Mouse (Mus musculus) inflammation-experienced regulatory T-cells (primary cell): ENCODE data around the gene Prss46. TPM values are rescaled to one million over a fixed set of nuclear protein-coding genes. Genes with fewer than 3 reads are reported as not detected.

ENCODE experiments used
- polyA plus RNA-seq, 2 experiments: library from polyadenylated mRNA; unstranded; fragments of 100-300 nt; shearing (Covaris generic); gene quantifications; one replicate each; pipeline ENCODE4 v1.2.1; 2017

Prss46 gene
- polyA plus RNA-seq, result not detected

GRCm38 (mm10) chr9:110844206-110844605 lies at the start of gene Prss46:
Gene Prss46 (plus strand): TSS chr9:110844506.

GRCm38 (mm10) chr9:110797866-110798265 lies 46.4 kb upstream of the Prss46 start, which contains the start of gene Prss42:
Gene Prss42 (plus strand): TSS chr9:110798166.

GRCm38 (mm10) chr9:110813789-110814188 lies 30.5 kb upstream of the Prss46 start, which contains the start of gene Prss44:
Gene Prss44 (plus strand): TSS chr9:110813994.

GRCm38 (mm10) chr9:110826390-110826789 lies 17.9 kb upstream of the Prss46 start, which contains the start of gene Prss43:
Gene Prss43 (plus strand): TSS chr9:110826690.

GRCm38 (mm10) chr9:110834411-110834810 lies 9.9 kb upstream of the Prss46 start, which contains the start of gene Prss45:
Gene Prss45 (plus strand): TSS chr9:110834588.

GRCm38 (mm10) chr9:110857781-110858472 lies 13.6 kb downstream of the Prss46 start, which contains the start of gene Prss50:
Gene Prss50 (plus strand): TSS chr9:110857967.

GRCm38 (mm10) chr9:110879191-110879920 lies 35.0 kb downstream of the Prss46 start, which contains the start of gene Als2cl:
Gene Als2cl (plus strand): TSS chr9:110879870.

GRCm38 (mm10) chr9:110879998-110880561 lies 35.8 kb downstream of the Prss46 start, which contains the start of gene Tmie:
Gene Tmie (minus strand): TSS chr9:110880113.

Other genes with a start within 250 kb of the Prss46 start
- 1 to 10 TPM; 3.2 to 6.3 TPM for gene Nradd, start 220.1 kb upstream of the Prss46 start, polyA plus RNA-seq
- gene Nbeal2, start 190.3 kb upstream of the Prss46 start, polyA plus RNA-seq, result 10 to 100 TPM; 56.2 to 73.8 TPM
- gene Ccdc12, start 188.0 kb upstream of the Prss46 start, polyA plus RNA-seq, result 100 to 1,000 TPM; 254 to 258 TPM
- gene Myl3, start 102.6 kb upstream of the Prss46 start, polyA plus RNA-seq, result not detected
- gene Pth1r, start 97.4 kb upstream of the Prss46 start, polyA plus RNA-seq, result under 1 TPM; 0.07 to 0.29 TPM
- gene Prss42, start 46.3 kb upstream of the Prss46 start, polyA plus RNA-seq, result not detected
- gene Prss44, start 30.5 kb upstream of the Prss46 start, polyA plus RNA-seq, result 1 to 10 TPM in 1 of 2 experiments, under 1 TPM in 1; 0.34 to 2.1 TPM
- gene Prss43, start 17.8 kb upstream of the Prss46 start, polyA plus RNA-seq, result 1 to 10 TPM in 1 of 2 experiments, under 1 TPM in 1; 0.18 to 1.1 TPM
- under 1 TPM in 1 of 2 experiments, not detected in 1; 0.86 TPM for gene Prss45, start 9.9 kb upstream of the Prss46 start, polyA plus RNA-seq
- 1 to 10 TPM in 1 of 2 experiments, not detected in 1; 4.2 TPM for gene Prss50, start 13.5 kb downstream of the Prss46 start, polyA plus RNA-seq
- gene Als2cl, start 35.4 kb downstream of the Prss46 start, polyA plus RNA-seq, result 10 to 100 TPM; 26.1 to 71.3 TPM
- 10 to 100 TPM in 1 of 2 experiments, 1 to 10 TPM in 1; 6.9 to 19.3 TPM for gene Tmie, start 35.6 kb downstream of the Prss46 start, polyA plus RNA-seq
- under 1 TPM in 1 of 2 experiments, not detected in 1; 0.81 TPM for gene Fam240a, start 72.4 kb downstream of the Prss46 start, polyA plus RNA-seq
- 1 to 10 TPM in 1 of 2 experiments, under 1 TPM in 1; 0.45 to 4.4 TPM for gene Tdgf1, start 101.7 kb downstream of the Prss46 start, polyA plus RNA-seq
- under 1 TPM; 0.17 to 0.19 TPM for gene Lrrc2, start 107.0 kb downstream of the Prss46 start, polyA plus RNA-seq
- not detected for gene Rtp3, start 146.1 kb downstream of the Prss46 start, polyA plus RNA-seq
- gene Ltf, start 174.8 kb downstream of the Prss46 start, polyA plus RNA-seq, result under 1 TPM in 1 of 2 experiments, not detected in 1; 0.65 TPM
- 10 to 100 TPM; 17.8 to 21.3 TPM for gene Ccrl2, start 213.0 kb downstream of the Prss46 start, polyA plus RNA-seq